Mouse (Mus musculus): ENCODE measurements at regions not wholly inside any gene's neighbourhood (a gene's known extent, or its start where the extent isn't known, plus 50 kb on each side); places are given as distances from the start of the nearest gene placed in this dataset.

GRCm38 (mm10) chr10:116655018-116655807 lies 73.9 kb upstream of the Cnot2 start:
- intact Hi-C loops (cut with DNase I; ENCODE audit: low total_unique reads): no loop called here
- no peak for DNase-seq

GRCm38 (mm10) chr10:116654091-116654490 lies 72.8 kb upstream of the Cnot2 start:
- no peak for DNase-seq

GRCm38 (mm10) chr10:116653511-116653945 lies 72.2 kb upstream of the Cnot2 start:
- intact Hi-C loops (cut with DNase I; ENCODE audit: low total_unique reads): no loop called here
- DNase-seq: no peak

More at GRCm38 (mm10) chr10:116654091-116654490, 72.8 kb upstream of the Cnot2 start:
- intact Hi-C loops (cut with DNase I; ENCODE audit: low total_unique reads): no loop called here

GRCm38 (mm10) chr10:116649287-116649686 lies 68.0 kb upstream of the Cnot2 start:
- no peak for DNase-seq
- intact Hi-C loops (cut with DNase I; ENCODE audit: low total_unique reads): no loop called here

GRCm38 (mm10) chr10:116646035-116646434 lies 64.7 kb upstream of the Cnot2 start:
- DNase-seq: no peak
- intact Hi-C loops (cut with DNase I; ENCODE audit: low total_unique reads): no loop called here

- no peak for DNase-seq
- intact Hi-C loops (cut with DNase I; ENCODE audit: low total_unique reads): no loop called here
These were observed 64.3 kb upstream of the Cnot2 start for GRCm38 (mm10) chr10:116645631-116646030.

- intact Hi-C loops (cut with DNase I; ENCODE audit: low total_unique reads): no loop called here
- DNase-seq: no peak
These were observed 63.8 kb upstream of the Cnot2 start for GRCm38 (mm10) chr10:116645108-116645507.
